Mouse (Mus musculus) naive thymus-derived CD4-positive, alpha-beta T cell, adult 5 months (primary cell): ENCODE measurements around the gene Depdc5. TPM values are rescaled to one million over a fixed set of nuclear protein-coding genes. Genes with fewer than 3 reads are reported as not detected.

Experiments used
- polyA plus RNA-seq: library from polyadenylated mRNA; unstranded; fragments of 100-300 nt; shearing (Covaris generic); gene quantifications from one replicate; pipeline ENCODE4 v1.2.1, GENCODE M21; 2017

Depdc5 gene
- 29.1 TPM for polyA plus RNA-seq

GRCm38 (mm10) chr5:32863253-32864228 is at the start of gene Depdc5:
Depdc5 (plus strand) TSS chr5:32863701.

GRCm38 (mm10) chr5:32827009-32827408 is 36.5 kb upstream of the Depdc5 start, which contains the start of gene Gm20671:
Gm20671 (minus strand) TSS chr5:32827109.

GRCm38 (mm10) chr5:32853731-32854507 is 9.6 kb upstream of the Depdc5 start, which contains the start of gene Prr14l:
Prr14l (minus strand) TSS chr5:32854256.

GRCm38 (mm10) chr5:33018561-33019425 is 155.3 kb downstream of the Depdc5 start, which contains the start of gene Ywhah:
Ywhah (plus strand) TSS chr5:33018816.

Other genes starting within 250 kb of the Depdc5 start
- 95.9 TPM for gene Pisd, start 78.1 kb upstream of the Depdc5 start, polyA plus RNA-seq
- gene Gm20671, start 36.6 kb upstream of the Depdc5 start, polyA plus RNA-seq: not detected
- 22.0 TPM for gene Prr14l, start 9.4 kb upstream of the Depdc5 start, polyA plus RNA-seq
- 270 TPM for gene Ywhah, start 155.1 kb downstream of the Depdc5 start, polyA plus RNA-seq
- not detected for gene Slc5a1, start 240.5 kb downstream of the Depdc5 start, polyA plus RNA-seq